Mouse (Mus musculus) myocyte (in vitro differentiated cells): ENCODE data around the gene Chn2. TPM values are rescaled to one million over a fixed set of nuclear protein-coding genes. Genes with fewer than 3 reads are reported as not detected.

ENCODE experiments used
- H3K27me3 ChIP-seq: one replicate; pipeline ENCODE4 v1.6.1; 2011; ENCODE audit not compliant: control insufficient read depth, insufficient read depth, insufficient read length
- H3K36me3 ChIP-seq: one replicate; pipeline ENCODE4 v1.6.1; 2011; ENCODE audit not compliant: control insufficient read depth, insufficient read depth
- H3K4me2 ChIP-seq: one replicate; pipeline ENCODE4 v1.6.1; 2011; ENCODE audit warnings: low read depth, control low read depth
- H3K4me3 ChIP-seq: one replicate; pipeline ENCODE4 v1.5.1; 2011; ENCODE audit warnings: mild to moderate bottlenecking, control low read depth, moderate library complexity
- H3K79me2 ChIP-seq: one replicate; pipeline ENCODE4 v1.6.1; 2011; ENCODE audit not compliant: control insufficient read depth, insufficient read depth
- H3ac ChIP-seq: one replicate; pipeline ENCODE4 v1.6.1; 2011; ENCODE audit not compliant: control insufficient read depth, insufficient read length
- CEBPB ChIP-seq: IDR thresholded peaks from 2 replicates; pipeline ENCODE4 v1.6.1; 2011; ENCODE audit warnings: mild to moderate bottlenecking, moderate library complexity; ENCODE audit not compliant: poor library complexity, insufficient read depth, severe bottlenecking
- E2F4 ChIP-seq: IDR thresholded peaks from one replicate; pipeline ENCODE4 v1.6.1; 2011; ENCODE audit warnings: mild to moderate bottlenecking, control low read depth, moderate library complexity; ENCODE audit not compliant: insufficient read depth
- MAX ChIP-seq: IDR thresholded peaks from one replicate; pipeline ENCODE4 v1.6.1; 2011; ENCODE audit warnings: low read depth, mild to moderate bottlenecking, control low read depth
- MYOD1 ChIP-seq, 3 experiments: IDR thresholded peaks; one replicate each; pipeline ENCODE4 v1.6.1; 2011; ENCODE audit warnings: control low read depth in 2 of 3, low read depth in 2 of 3, mild to moderate bottlenecking in 2 of 3, moderate library complexity in 1 of 3; ENCODE audit not compliant: insufficient read length in 2 of 3, control insufficient read depth in 1 of 3
- MYOG ChIP-seq, 3 experiments: IDR thresholded peaks; one replicate each; pipeline ENCODE4 v1.6.1; 2011; ENCODE audit warnings: control low read depth in 2 of 3, low read depth in 2 of 3, mild to moderate bottlenecking in 2 of 3; ENCODE audit not compliant: insufficient read length in 2 of 3, control insufficient read depth in 1 of 3, insufficient read depth in 1 of 3
- POLR2A ChIP-seq: IDR thresholded peaks from one replicate; pipeline ENCODE4 v1.6.1; 2011; ENCODE audit warnings: low read depth, mild to moderate bottlenecking, control low read depth, moderate library complexity; ENCODE audit not compliant: insufficient read length
- POLR2AphosphoS2 ChIP-seq: IDR thresholded peaks from one replicate; pipeline ENCODE4 v1.6.1; 2011; ENCODE audit warnings: low read depth, control low read depth; ENCODE audit not compliant: insufficient read length
- REST ChIP-seq: IDR thresholded peaks from one replicate; pipeline ENCODE4 v1.6.1; 2011; ENCODE audit warnings: mild to moderate bottlenecking, control low read depth, moderate library complexity; ENCODE audit not compliant: insufficient read depth, insufficient read length
- SRF ChIP-seq: IDR thresholded peaks from one replicate; pipeline ENCODE4 v1.6.1; 2011; ENCODE audit warnings: low read depth; ENCODE audit not compliant: control insufficient read depth, insufficient read length
- TCF12 ChIP-seq: IDR thresholded peaks from one replicate; pipeline ENCODE4 v1.6.1; 2011; ENCODE audit warnings: mild to moderate bottlenecking, control low read depth; ENCODE audit not compliant: poor library complexity, insufficient read depth, severe bottlenecking
- TCF3 ChIP-seq: IDR thresholded peaks from one replicate; pipeline ENCODE4 v1.6.1; 2011; ENCODE audit warnings: low read depth, control low read depth; ENCODE audit not compliant: insufficient read length
- USF1 ChIP-seq: IDR thresholded peaks from one replicate; pipeline ENCODE4 v1.6.1; 2011; ENCODE audit warnings: low read depth, mild to moderate bottlenecking, control low read depth, moderate library complexity
- polyA plus RNA-seq: library from polyadenylated mRNA; unstranded; fragments of >200 nt; fragmentation: generic; extraction: Trizol; gene quantifications from one replicate; pipeline ENCODE4 v1.2.1, GENCODE M21; 2012; ENCODE audit warnings: missing spikeins

Chn2 gene
- polyA plus RNA-seq, 1 experiment = 6.5 TPM

GRCm38 (mm10) chr6:54202311-54203020, 163.1 kb downstream of the Chn2 start:
- Histone ChIP-seq H3K4me2 (no peak overlapping the region), H3ac (no peak overlapping the region), H3K27me3 (no peaks in the 10 kb centered on the region), H3K36me3 (no peaks in the 10 kb centered on the region), H3K79me2 (no peaks in the 10 kb centered on the region), H3K4me3 (no peak overlapping the region)
- TF ChIP-seq MYOD1 (IDR thresholded peaks at IDR 0.05; ENCODE audit: control insufficient read depth in 1 of 3, insufficient read length in 2 of 3, low read depth in 2 of 3) (no peak), REST (no peak), MYOG (IDR thresholded peaks at IDR 0.05; ENCODE audit: control insufficient read depth in 1 of 3, insufficient read depth in 1 of 3, insufficient read length in 2 of 3, low read depth in 2 of 3) (no peak), TCF3 (no peak)

GRCm38 (mm10) chr6:54203316-54203715, 164.0 kb downstream of the Chn2 start:
- H3ac ChIP-seq = no peak overlapping the region
- TF ChIP-seq POLR2AphosphoS2 = no peak
- no peak for TF ChIP-seq USF1
- no peak for TF ChIP-seq TCF3
- no peak for TF ChIP-seq MAX
- no peak for TF ChIP-seq POLR2A
- no peak for TF ChIP-seq CEBPB
- peak in 2 of 3 experiments; percentile 29 to 33 for TF ChIP-seq MYOD1 (IDR thresholded peaks at IDR 0.05; ENCODE audit: control insufficient read depth in 1 of 3, insufficient read length in 2 of 3, low read depth in 2 of 3)
- peak in 1 of 3 experiments; percentile 42 for TF ChIP-seq MYOG (IDR thresholded peaks at IDR 0.05; ENCODE audit: control insufficient read depth in 1 of 3, insufficient read depth in 1 of 3, insufficient read length in 2 of 3, low read depth in 2 of 3)
- no peak for TF ChIP-seq SRF
- no peak for TF ChIP-seq E2F4
- TF ChIP-seq REST = no peak
- TF ChIP-seq TCF12 = no peak
- no peak overlapping the region for H3K4me3 ChIP-seq
- H3K36me3 ChIP-seq = no peaks in the 10 kb centered on the region
- no peaks in the 10 kb centered on the region for H3K27me3 ChIP-seq
- H3K4me2 ChIP-seq = peak overlapping the region; percentile 39
- H3K79me2 ChIP-seq = no peaks in the 10 kb centered on the region

GRCm38 (mm10) chr6:54203926-54204325, 164.6 kb downstream of the Chn2 start:
- Histone ChIP-seq H3K4me3 (no peak overlapping the region), H3K27me3 (no peaks in the 10 kb centered on the region), H3K4me2 (peak overlapping the region; percentile 39), H3K79me2 (no peaks in the 10 kb centered on the region), H3ac (no peak overlapping the region), H3K36me3 (no peaks in the 10 kb centered on the region)
- TF ChIP-seq E2F4 (no peak), POLR2AphosphoS2 (no peak), CEBPB (no peak), REST (no peak), MAX (no peak)

DNA sequence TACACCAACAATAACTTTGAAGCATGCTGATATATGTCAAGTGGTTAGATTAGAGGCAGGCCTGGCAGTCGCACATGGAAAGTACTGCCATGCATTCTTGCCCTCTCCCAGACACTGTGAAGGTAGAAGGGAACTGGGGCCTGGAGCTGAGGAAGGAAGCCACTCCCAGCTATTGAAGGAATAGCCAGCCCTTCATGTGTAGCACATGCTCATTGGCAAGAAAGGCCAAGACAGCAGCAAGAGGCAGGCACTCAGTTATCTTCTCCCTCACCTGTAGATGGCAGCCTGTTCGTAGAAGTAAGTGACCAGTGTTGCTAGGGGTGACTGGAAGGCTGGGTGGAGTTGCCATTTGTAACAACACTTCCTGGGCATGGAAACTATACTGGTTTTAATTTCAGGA, 165.6 kb downstream of the Chn2 start:
- TF ChIP-seq MYOD1 (IDR thresholded peaks at IDR 0.05; ENCODE audit: control insufficient read depth in 1 of 3, insufficient read length in 2 of 3, low read depth in 2 of 3) (no peak), MYOG (IDR thresholded peaks at IDR 0.05; ENCODE audit: control insufficient read depth in 1 of 3, insufficient read depth in 1 of 3, insufficient read length in 2 of 3, low read depth in 2 of 3) (no peak), CEBPB (no peak), MAX (no peak)
- Histone ChIP-seq H3K4me3 (no peak overlapping the region), H3K36me3 (no peaks in the 10 kb centered on the region), H3ac (no peak overlapping the region), H3K27me3 (no peaks in the 10 kb centered on the region), H3K79me2 (no peaks in the 10 kb centered on the region), H3K4me2 (no peak overlapping the region)

- H3K36me3 ChIP-seq = no peaks in the 10 kb centered on the region
- H3K79me2 ChIP-seq = no peaks in the 10 kb centered on the region
- H3K27me3 ChIP-seq = no peaks in the 10 kb centered on the region
- TF ChIP-seq MYOG (IDR thresholded peaks at IDR 0.05; ENCODE audit: control insufficient read depth in 1 of 3, insufficient read depth in 1 of 3, insufficient read length in 2 of 3, low read depth in 2 of 3) (peak in 2 of 3 experiments; percentile 79 to 90), E2F4 (no peak), MAX (no peak), TCF3 (no peak), CEBPB (no peak), MYOD1 (IDR thresholded peaks at IDR 0.05; ENCODE audit: control insufficient read depth in 1 of 3, insufficient read length in 2 of 3, low read depth in 2 of 3) (peak in 2 of 3 experiments; percentile 85 to 89), USF1 (no peak)
- no peak overlapping the region for H3K4me2 ChIP-seq
- no peak overlapping the region for H3K4me3 ChIP-seq
- H3ac ChIP-seq = no peak overlapping the region
Observed at GRCm38 (mm10) chr6:54205471-54205870, 166.1 kb downstream of the Chn2 start.
